Mouse (Mus musculus): ENCODE measurements around the gene Kif3b. TPM values are rescaled to one million over a fixed set of nuclear protein-coding genes. Genes with fewer than 3 reads are reported as not detected.
"Not testable (repeated sequence)": the region's sequence is repeated elsewhere in the genome, so short reads cannot be mapped to it uniquely, and the experiment has no call there.

Gene Kif3b
- polyA plus RNA-seq, 1 experiment from 2014 or later: 6.9 TPM

DNA sequence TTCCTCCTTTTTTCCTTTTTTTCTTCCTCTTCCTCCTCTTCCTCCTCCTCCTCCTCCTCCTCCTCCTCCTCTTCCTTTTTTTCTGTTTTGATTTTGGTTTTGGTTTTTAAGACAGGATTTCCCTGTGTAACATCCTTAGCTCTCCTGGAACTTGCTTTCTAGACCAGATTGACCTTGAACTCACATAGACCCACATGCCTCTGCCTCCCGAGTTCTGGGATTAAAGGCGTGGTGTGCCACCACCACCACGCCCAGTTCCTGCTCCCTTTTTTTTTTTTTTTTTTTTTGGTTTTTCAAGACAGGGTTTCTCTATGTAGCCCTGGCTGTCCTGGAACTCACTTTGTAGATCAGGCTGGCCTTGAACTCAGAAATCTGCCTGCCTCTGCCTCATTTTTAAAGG, 15.6 kb upstream of the Kif3b start:
- H3K27me3 ChIP-seq (ENCODE audit: poor library complexity, severe bottlenecking); H3K36me3 ChIP-seq (replicated peaks); H3K9me3 ChIP-seq; DNase-seq (ENCODE audit: extremely low spot score, low spot score); H3K27ac ChIP-seq; H3K4me3 ChIP-seq: not testable (repeated sequence)
- WGBS: 92% methylated on average over 3 of the region's 3 CpGs
- H3K4me1 ChIP-seq: peaks cover 10% of the 10 kb centered on the region

DNA sequence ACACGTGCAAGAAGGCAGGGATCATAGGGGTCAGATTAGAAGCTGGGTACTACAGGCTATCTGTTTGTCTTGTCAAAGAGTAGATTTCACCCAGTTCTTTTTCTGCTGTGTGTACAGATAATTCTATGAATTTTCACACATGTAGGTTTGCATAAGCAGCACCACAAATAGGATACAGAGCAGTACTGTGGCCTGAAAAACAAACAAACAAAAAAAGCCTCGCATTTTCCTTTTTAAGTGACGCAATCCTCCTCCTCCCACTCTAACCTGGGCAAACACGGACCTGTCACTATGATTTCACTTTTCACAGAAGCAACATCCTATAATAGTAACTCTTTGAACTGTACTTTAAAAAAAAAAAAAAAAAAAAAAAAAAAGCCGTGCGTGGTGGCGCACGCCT, 14.8 kb upstream of the Kif3b start:
- H3K27me3 ChIP-seq (ENCODE audit: poor library complexity, severe bottlenecking): no peaks in the 10 kb centered on the region
- H3K4me3 ChIP-seq: no peak overlapping the region
- H3K4me1 ChIP-seq: peaks cover 10% of the 10 kb centered on the region
- no peaks in the 10 kb centered on the region for H3K36me3 ChIP-seq (replicated peaks)
- H3K9me3 ChIP-seq: no peaks in the 10 kb centered on the region
- WGBS: 94% methylated on average over 8 of the region's 8 CpGs
- DNase-seq (ENCODE audit: extremely low spot score, low spot score): no peak
- H3K27ac ChIP-seq: no peak overlapping the region

DNA sequence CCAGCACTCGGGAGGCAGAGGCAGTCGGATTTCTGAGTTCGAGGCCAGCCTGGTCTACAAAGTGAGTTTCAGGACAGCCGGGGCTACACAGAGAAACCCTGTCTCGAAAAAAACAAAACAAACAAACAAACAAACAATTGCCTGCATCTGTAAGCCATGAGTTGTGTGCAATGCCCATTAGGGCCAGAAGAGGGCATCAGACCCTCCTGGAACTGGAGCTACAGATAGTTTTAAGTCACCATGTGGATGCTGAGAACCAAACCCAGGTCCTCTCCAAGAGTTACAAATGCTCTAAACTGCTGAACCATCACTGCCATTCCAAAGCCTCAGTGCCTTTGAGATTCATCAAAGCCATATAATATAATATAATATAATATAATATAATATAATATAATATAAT, 14.4 kb upstream of the Kif3b start:
- H3K4me1 ChIP-seq: peaks cover 10% of the 10 kb centered on the region
- not testable (repeated sequence) for DNase-seq (ENCODE audit: extremely low spot score, low spot score); H3K9me3 ChIP-seq; H3K27ac ChIP-seq; H3K27me3 ChIP-seq (ENCODE audit: poor library complexity, severe bottlenecking); H3K4me3 ChIP-seq; H3K36me3 ChIP-seq (replicated peaks)
- 94% methylated on average over 5 of the region's 5 CpGs for WGBS

DNA sequence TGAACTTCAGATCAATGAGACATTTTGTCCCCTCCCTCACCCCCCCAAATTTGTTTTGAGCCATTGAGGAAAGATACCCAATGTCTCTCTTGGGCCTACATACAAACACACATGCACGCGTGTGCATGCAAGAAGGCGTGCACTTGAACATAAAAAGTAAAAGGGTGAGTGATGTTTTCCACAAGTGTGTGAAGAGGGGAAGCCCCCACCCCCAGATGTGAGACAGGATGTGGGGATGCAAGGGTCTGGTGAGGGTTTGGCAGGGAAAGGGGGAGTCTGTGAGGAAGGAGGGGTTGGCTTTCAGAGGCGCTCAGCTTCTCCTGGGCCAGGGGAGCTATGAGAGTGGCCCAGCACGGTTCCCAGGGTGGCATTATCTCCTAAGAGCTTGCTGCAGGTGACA, 12.9 kb upstream of the Kif3b start:
- Histone ChIP-seq H3K4me1 (peaks cover 5% of the 10 kb centered on the region; the same call in 1 of the 2 replicates), H3K27me3 (ENCODE audit: poor library complexity, severe bottlenecking) (no peaks in the 10 kb centered on the region), H3K9me3 (no peaks in the 10 kb centered on the region), H3K36me3 (replicated peaks) (no peaks in the 10 kb centered on the region), H3K4me3 (no peak overlapping the region), H3K27ac (no peak overlapping the region)
- 89% methylated on average over 5 of the region's 5 CpGs for WGBS
- no peak for DNase-seq (ENCODE audit: extremely low spot score, low spot score)

DNA sequence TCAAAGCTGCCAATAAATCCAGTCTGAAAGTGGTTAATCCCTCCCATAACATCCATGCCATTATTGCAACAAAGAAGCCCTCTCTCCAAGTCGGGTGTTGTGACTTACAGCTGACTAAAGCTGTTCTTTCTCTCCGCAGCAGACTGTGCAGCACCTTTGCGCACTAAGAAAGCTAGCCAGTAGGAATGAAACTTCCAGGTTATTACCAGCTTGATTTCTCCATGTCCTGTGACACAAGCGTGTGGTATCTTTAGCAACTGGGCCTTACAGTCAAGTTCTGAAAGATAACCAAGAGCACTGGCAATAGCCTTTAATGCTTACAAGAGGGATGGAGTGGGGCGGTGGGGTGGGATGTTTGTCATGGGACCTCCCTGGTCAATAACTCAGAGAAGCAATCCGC, 7.3 kb upstream of the Kif3b start:
- Histone ChIP-seq H3K27me3 (ENCODE audit: poor library complexity, severe bottlenecking) (no peaks in the 10 kb centered on the region), H3K9me3 (no peaks in the 10 kb centered on the region), H3K27ac (no peak overlapping the region), H3K4me1 (no peaks in the 10 kb centered on the region), H3K4me3 (no peak overlapping the region), H3K36me3 (replicated peaks) (no peaks in the 10 kb centered on the region)
- 89% methylated on average over 6 of the region's 6 CpGs for WGBS
- no peak for DNase-seq (ENCODE audit: extremely low spot score, low spot score)

DNA sequence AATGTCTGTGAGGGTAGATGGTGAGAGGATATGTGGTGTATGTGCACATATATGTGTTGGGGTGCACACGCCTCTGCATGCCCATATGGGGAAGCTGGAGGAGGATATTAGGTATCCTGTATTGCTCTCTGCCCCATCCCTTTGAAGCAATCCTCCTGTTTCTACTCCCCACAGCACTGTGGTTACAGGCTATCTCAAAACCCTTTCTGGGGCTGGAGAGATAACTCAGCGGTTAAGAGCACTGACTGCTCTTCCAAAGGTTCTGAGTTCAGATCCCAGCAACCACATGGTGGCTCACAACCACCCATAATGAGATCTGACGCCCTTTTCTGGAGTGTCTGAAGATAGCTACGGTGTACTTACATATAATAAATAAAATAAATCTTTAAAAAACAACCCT, 4.7 kb upstream of the Kif3b start:
- no peak overlapping the region for H3K4me3 ChIP-seq
- H3K27ac ChIP-seq: no peak overlapping the region
- 85% methylated on average over 4 of the region's 4 CpGs for WGBS
- H3K36me3 ChIP-seq (replicated peaks): no peaks in the 10 kb centered on the region
- no peaks in the 10 kb centered on the region for H3K9me3 ChIP-seq
- H3K4me1 ChIP-seq: peaks cover 11% of the 10 kb centered on the region
- H3K27me3 ChIP-seq (ENCODE audit: poor library complexity, severe bottlenecking): no peaks in the 10 kb centered on the region
- DNase-seq (ENCODE audit: extremely low spot score, low spot score): no peak

DNA sequence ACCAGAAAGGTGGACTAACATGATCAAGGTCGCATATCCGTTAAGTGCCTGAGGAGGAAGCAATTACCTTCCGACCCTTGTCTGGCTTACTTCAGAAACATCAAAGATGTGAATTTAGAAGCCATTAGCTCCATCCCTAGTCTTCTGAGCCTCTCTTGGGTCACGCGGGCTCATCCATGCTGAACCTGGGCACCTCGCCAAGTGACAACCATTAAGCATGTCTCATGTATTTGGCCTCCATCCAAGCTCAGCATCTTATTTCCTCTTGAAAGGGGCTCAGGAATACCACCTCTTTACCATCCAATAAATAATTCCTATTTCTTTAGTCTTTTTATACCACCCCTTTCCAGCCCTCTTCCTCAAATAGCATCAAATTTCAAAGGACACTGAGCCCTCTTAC, 3.4 kb upstream of the Kif3b start:
- DNase-seq (ENCODE audit: extremely low spot score, low spot score): no peak
- no peaks in the 10 kb centered on the region for H3K9me3 ChIP-seq
- H3K4me3 ChIP-seq: no peak overlapping the region
- H3K27ac ChIP-seq: no peak overlapping the region
- no peaks in the 10 kb centered on the region for H3K27me3 ChIP-seq (ENCODE audit: poor library complexity, severe bottlenecking)
- H3K4me1 ChIP-seq: peaks cover 24% of the 10 kb centered on the region
- no peaks in the 10 kb centered on the region for H3K36me3 ChIP-seq (replicated peaks)
- 88% methylated on average over 6 of the region's 6 CpGs for WGBS

DNA sequence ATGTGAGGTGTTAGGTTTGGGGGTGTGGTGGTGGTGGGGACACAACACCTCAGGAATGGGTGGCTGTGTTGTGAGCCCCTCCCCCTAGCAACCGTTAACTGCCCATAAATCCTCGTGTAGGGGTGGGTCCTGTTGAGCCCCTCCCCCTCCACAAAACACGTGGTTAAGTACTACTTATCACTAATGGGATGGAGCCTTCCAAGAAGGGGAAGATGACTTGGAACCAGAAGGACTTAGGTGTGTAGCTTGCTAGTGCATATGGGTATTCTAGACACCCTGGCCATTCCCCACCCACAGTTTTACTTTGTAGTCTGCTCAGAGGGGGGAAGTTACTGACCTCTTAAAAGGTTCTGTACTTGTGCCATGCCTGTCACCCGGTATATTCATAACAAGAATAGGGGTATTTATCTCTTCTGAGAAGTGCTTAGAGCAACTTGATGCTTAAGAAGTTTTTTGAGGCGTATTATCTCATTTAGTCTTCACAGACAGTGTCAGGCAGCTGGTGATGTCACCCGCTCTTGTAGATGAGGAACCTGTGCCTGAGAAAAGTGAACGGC, 1.2 kb downstream of the Kif3b start:
- Histone ChIP-seq H3K4me1 (peaks cover 24% of the 10 kb centered on the region), H3K36me3 (replicated peaks) (peaks cover 9% of the 10 kb centered on the region; the same call in 1 of the 2 replicates), H3K27me3 (ENCODE audit: poor library complexity, severe bottlenecking) (no peaks in the 10 kb centered on the region), H3K27ac (no peak overlapping the region), H3K4me3 (peak overlapping the region; percentile 93), H3K9me3 (no peaks in the 10 kb centered on the region)
- DNase-seq (ENCODE audit: extremely low spot score, low spot score): no peak
- 57% methylated on average over 7 of the region's 7 CpGs for WGBS

DNA sequence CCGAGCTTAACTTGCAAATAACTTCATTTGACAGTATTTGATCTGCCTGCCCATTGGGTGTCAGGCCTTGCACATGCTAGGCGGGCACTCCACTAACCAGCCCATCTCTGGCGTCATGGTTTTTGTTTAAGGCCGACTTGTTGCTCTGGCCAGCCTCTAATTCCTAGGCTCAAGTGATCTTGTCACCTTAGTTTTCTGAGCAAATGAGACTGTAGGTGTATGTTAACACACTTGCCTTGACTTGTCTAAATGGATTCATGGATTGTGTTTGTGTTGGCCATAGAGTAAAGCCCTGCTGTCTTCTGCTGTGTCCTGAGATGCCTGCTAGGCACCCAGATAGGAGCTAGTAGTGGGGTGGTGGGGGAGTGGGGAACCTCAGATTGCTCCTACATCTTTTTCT, 4.0 kb downstream of the Kif3b start:
- Histone ChIP-seq H3K27ac (no peak overlapping the region), H3K27me3 (ENCODE audit: poor library complexity, severe bottlenecking) (no peaks in the 10 kb centered on the region), H3K4me1 (peaks cover 24% of the 10 kb centered on the region), H3K36me3 (replicated peaks) (peaks cover 9% of the 10 kb centered on the region; the same call in 1 of the 2 replicates), H3K9me3 (no peaks in the 10 kb centered on the region), H3K4me3 (no peak overlapping the region)
- no peak for DNase-seq (ENCODE audit: extremely low spot score, low spot score)
- WGBS: 89% methylated on average over 4 of the region's 4 CpGs

DNA sequence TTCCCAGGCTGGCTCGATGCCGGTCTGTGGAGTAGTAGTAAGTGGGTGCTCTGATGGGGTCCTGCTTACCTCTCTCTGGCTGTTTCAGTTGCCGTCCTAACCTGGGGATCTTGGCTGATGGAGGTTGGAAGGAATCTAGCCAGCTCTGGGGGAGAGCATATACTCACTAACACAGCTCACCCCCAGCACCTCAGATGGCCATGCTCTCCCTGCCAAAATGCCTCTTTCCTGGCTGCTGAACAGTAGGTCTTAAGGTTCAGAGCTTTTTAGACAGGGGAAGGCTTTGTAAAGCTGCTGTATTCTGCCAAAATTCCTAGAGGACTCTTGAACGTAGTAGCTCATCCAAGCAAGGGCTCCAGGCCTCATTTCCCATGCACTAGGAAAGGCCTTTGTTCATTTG, 6.6 kb downstream of the Kif3b start:
- Histone ChIP-seq H3K9me3 (no peaks in the 10 kb centered on the region), H3K27me3 (ENCODE audit: poor library complexity, severe bottlenecking) (no peaks in the 10 kb centered on the region), H3K27ac (no peak overlapping the region), H3K36me3 (replicated peaks) (peaks cover 9% of the 10 kb centered on the region; the same call in 1 of the 2 replicates), H3K4me1 (peaks cover under 1% of the 10 kb centered on the region), H3K4me3 (no peak overlapping the region)
- 89% methylated on average over 4 of the region's 4 CpGs for WGBS
- DNase-seq (ENCODE audit: extremely low spot score, low spot score): no peak

DNA sequence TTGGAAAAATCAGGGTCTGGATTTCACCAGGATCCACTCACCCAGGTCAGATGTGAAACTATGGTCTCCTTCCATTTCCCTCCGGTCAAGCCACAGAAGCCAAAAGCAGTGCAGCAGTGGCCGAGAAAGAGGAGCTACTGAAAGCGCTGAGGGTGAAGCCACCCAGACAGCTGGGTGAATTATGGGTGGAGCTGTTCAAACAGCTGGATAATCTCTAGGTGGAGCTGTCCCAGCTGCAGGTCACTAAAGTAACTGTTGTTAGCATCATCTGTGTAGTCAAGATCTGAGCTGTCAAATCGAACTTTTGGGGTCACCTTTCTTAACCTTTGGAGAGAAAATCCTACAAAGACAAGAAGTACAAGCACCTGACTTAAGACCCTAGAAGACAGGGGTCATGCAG, 7.2 kb downstream of the Kif3b start:
- no peak for DNase-seq (ENCODE audit: extremely low spot score, low spot score)
- 86% methylated on average over 4 of the region's 4 CpGs for WGBS

DNA sequence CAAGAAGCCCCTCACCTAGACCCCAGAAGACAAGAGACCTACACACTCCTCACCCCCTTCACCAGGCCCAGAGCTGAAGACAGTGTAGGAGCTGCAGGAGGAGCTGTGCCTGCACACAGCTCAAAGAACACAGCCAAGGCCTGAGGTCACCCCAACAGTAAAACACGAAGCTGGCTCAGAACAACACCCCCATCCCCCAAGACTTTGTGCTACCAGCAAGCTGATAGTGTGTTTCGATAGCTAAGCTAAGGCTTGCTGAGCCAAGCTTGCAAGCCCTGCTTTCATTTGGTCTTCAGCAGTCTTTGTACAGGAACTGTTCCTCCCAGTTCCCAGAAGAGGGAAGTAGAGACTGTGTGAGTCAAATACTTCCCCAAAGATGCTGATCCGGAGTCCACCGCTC, 7.7 kb downstream of the Kif3b start:
- H3K36me3 ChIP-seq (replicated peaks): peaks cover 15% of the 10 kb centered on the region
- H3K4me3 ChIP-seq: no peak overlapping the region
- WGBS: 82% methylated on average over 4 of the region's 4 CpGs
- no peaks in the 10 kb centered on the region for H3K4me1 ChIP-seq
- no peak for DNase-seq (ENCODE audit: extremely low spot score, low spot score)
- H3K27me3 ChIP-seq (ENCODE audit: poor library complexity, severe bottlenecking): no peaks in the 10 kb centered on the region
- no peaks in the 10 kb centered on the region for H3K9me3 ChIP-seq
- H3K27ac ChIP-seq: no peak overlapping the region

More for the DNA sequence above, 7.2 kb downstream of the Kif3b start:
- Histone ChIP-seq H3K9me3 (no peaks in the 10 kb centered on the region), H3K4me1 (no peaks in the 10 kb centered on the region; the same call in 1 of the 2 replicates), H3K27ac (no peak overlapping the region), H3K4me3 (no peak overlapping the region), H3K36me3 (replicated peaks) (peaks cover 15% of the 10 kb centered on the region), H3K27me3 (ENCODE audit: poor library complexity, severe bottlenecking) (no peaks in the 10 kb centered on the region)

DNA sequence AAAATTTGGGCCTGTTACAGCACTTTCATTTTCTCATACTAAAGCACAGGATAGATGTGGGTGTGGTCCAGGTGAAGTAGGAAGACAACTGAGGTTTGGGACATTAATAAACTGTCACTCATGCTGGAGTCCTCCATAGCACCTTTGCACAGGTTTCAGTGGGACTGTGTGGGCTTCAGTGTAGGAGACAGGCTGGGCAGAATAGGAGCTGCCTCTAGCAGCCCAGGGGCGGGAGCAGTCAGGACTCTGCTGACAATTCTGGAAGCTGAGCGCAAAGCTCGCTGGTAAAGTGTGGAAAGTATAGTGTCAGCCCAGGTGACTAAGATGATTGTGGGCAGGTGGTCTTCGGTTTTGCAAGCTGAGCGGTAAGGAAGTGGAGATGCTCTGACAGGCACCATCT, 9.9 kb downstream of the Kif3b start:
- DNase-seq (ENCODE audit: extremely low spot score, low spot score): no peak
- Histone ChIP-seq H3K4me1 (no peaks in the 10 kb centered on the region), H3K27me3 (ENCODE audit: poor library complexity, severe bottlenecking) (no peaks in the 10 kb centered on the region), H3K4me3 (no peak overlapping the region), H3K36me3 (replicated peaks) (peaks cover 10% of the 10 kb centered on the region), H3K9me3 (no peaks in the 10 kb centered on the region), H3K27ac (no peak overlapping the region)
- WGBS: 94% methylated on average over 5 of the region's 5 CpGs

DNA sequence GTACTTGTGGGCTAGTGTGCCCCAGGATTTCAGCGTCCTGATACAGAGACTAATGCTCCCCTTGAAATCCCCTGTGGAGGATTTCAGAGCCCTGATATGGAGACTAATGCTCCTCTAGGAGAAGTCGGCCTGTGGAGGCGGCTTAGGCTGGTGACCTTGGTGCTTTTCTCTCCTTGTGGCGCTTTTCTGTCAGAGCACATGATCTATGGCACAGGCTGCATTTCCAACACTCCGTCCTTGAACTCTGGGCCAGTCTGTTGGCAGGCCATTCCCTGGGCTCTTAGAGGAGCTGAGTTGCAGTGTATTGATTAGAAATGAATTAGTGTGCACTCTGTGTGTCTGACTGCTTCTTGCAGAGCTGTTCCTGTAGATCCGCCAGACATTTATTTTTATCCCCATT, 14.0 kb downstream of the Kif3b start:
- DNase-seq (ENCODE audit: extremely low spot score, low spot score): no peak
- H3K4me1 ChIP-seq: no peaks in the 10 kb centered on the region
- no peak overlapping the region for H3K4me3 ChIP-seq
- no peaks in the 10 kb centered on the region for H3K27me3 ChIP-seq (ENCODE audit: poor library complexity, severe bottlenecking)
- no peaks in the 10 kb centered on the region for H3K9me3 ChIP-seq
- peaks cover 6% of the 10 kb centered on the region for H3K36me3 ChIP-seq (replicated peaks)
- H3K27ac ChIP-seq: no peak overlapping the region
- WGBS: 88% methylated on average over 6 of the region's 6 CpGs

Measured in forebrain, embryonic 10.5 days (tissue).